Mouse (Mus musculus) heart, adult 2 months (tissue): ENCODE results near the gene Cul9.

Source experiments
- CTCF ChIP-seq: fragments of 200-600 bp; IDR thresholded peaks from 2 replicates; pipeline ENCODE4 v1.8.1; 2022; ENCODE audit warnings: antibody characterized with exemption, mild to moderate bottlenecking, moderate library complexity
- POLR2A ChIP-seq: fragments of 200-500 bp; IDR thresholded peaks from 2 replicates; pipeline ENCODE4 v1.6.1; 2011; ENCODE audit warnings: mild to moderate bottlenecking, low read depth, low read length, control low read depth; ENCODE audit not compliant: insufficient read depth

DNA sequence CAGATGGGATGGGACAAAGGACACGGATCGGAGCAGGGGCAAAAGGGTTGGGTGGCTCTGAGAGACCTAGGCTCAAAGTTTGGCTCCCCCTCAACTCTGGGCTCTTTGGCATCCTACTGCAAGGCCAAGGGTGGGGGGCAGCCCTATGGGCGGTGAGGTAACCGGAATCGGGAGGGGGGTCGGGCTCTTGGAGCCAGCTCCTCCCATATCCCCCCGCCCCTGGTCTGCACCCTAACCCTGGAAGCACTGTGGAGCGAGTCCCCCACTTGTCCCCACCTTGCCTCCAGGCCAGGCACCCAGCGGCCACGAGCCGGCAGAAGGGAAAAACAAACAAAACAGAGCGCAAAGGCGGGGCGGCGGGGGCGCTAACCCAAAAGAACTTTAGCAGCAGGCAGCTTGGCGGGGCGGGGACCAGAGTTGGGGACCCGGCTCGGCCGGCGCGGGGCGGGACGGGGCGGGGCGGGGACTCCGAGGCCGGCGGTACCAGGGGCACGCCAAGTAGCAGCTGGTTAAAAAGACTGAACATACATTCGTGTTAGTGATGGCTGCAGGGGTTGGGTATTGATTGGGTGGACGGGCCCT is 91.0 kb downstream of the Cul9 start:
- TF ChIP-seq CTCF (no peak), POLR2A (no peak)
